Mouse (Mus musculus) liver, adult 2 months (tissue): ENCODE measurements around the gene Jagn1.

ENCODE experiments used
- CTCF ChIP-seq: fragments of 200-500 bp; IDR thresholded peaks from 2 replicates; pipeline ENCODE4 v1.5.1; 2011; ENCODE audit warnings: low read depth, low read length, control low read depth
- POLR2A ChIP-seq: fragments of 200-500 bp; IDR thresholded peaks from 2 replicates; pipeline ENCODE4 v1.6.1; 2011; ENCODE audit warnings: low read length, control low read depth; ENCODE audit not compliant: insufficient read depth; ENCODE audit errors: extremely low read depth

- TF ChIP-seq CTCF: no peak
- no peak for TF ChIP-seq POLR2A
Measured at GRCm38 (mm10) chr6:113464040-113464439, 21.7 kb downstream of the Jagn1 start.
